Mouse (Mus musculus) cortical plate, adult 2 months (tissue): ENCODE results near the gene Dnase2a.

Experiments used
- CTCF ChIP-seq: fragments of 200-500 bp; IDR thresholded peaks from 2 replicates; pipeline ENCODE4 v1.5.1; 2011; ENCODE audit warnings: mild to moderate bottlenecking, control low read depth, low read length; ENCODE audit not compliant: insufficient read depth; ENCODE audit errors: extremely low read depth
- POLR2A ChIP-seq: fragments of 200-500 bp; IDR thresholded peaks from 2 replicates; pipeline ENCODE4 v1.6.1; 2011; ENCODE audit warnings: mild to moderate bottlenecking, low read length, control low read depth; ENCODE audit not compliant: insufficient read depth; ENCODE audit errors: extremely low read depth

- TF ChIP-seq CTCF, result no peak
- no peak for TF ChIP-seq POLR2A
Observed at GRCm38 (mm10) chr8:84936041-84936961, 27.9 kb downstream of the Dnase2a start.
